Comparison of ENCODE assay signal across 17 mouse cellular contexts in genomic region chr8:95272871-95273270, GRCm38 (mm10). TPM values are rescaled to one million over a fixed set of nuclear protein-coding genes. Genes with fewer than 3 reads are reported as not detected.
DNase-seq lines count a peak whose midpoint lies in the region; ATAC-seq and TF ChIP-seq lines count a peak whose summit lies in the region.
"Had no signal": no experiment of that assay in that cellular context is flagged by ENCODE, and none has a peak within 500 bp of the region (broad histone marks: within the 10 kb centered on the region; RNA-seq: fewer than 3 reads in every experiment).

No protein-coding gene starts in this region.

- H3K4me2 ChIP-seq in midbrain, postnatal 0 days (ENCODE audit: low read depth, low read length, poor library complexity, severe bottlenecking) = no peak overlapping the region
- H3K4me2 ChIP-seq in midbrain, embryonic 15.5 days = no peak overlapping the region
- H3K4me2 ChIP-seq: embryonic facial prominence, embryonic 15.5 days; neural tube, embryonic 13.5 days; stomach, embryonic 15.5 days had no signal

- no peak for TF ChIP-seq CTCF in midbrain, postnatal 0 days (IDR thresholded peaks at IDR 0.05)

- H3K4me1 ChIP-seq in midbrain, postnatal 0 days (ENCODE audit: insufficient read depth, low read length) = no peaks in the 10 kb centered on the region
- H3K4me1 ChIP-seq in midbrain, embryonic 15.5 days = no peaks in the 10 kb centered on the region
- H3K4me1 ChIP-seq: embryonic facial prominence, embryonic 15.5 days; neural tube, embryonic 13.5 days; stomach, embryonic 15.5 days had no signal

- H3K27me3 ChIP-seq in midbrain, postnatal 0 days (ENCODE audit: insufficient read depth, low read length) = no peaks in the 10 kb centered on the region
- H3K27me3 ChIP-seq in midbrain, embryonic 15.5 days (replicated peaks) = no peaks in the 10 kb centered on the region
- H3K27me3 ChIP-seq: embryonic facial prominence, embryonic 15.5 days; neural tube, embryonic 13.5 days; stomach, embryonic 15.5 days had no signal

- no peak for ATAC-seq in midbrain, postnatal 0 days (ENCODE audit: low FRiP score)
- no peak for ATAC-seq in midbrain, embryonic 15.5 days (replicated peaks)
- ATAC-seq in cerebellum, adult (ENCODE audit: insufficient number of reproducible peaks, low FRiP score, low TSS enrichment) = no peak
- ATAC-seq: intestine, embryonic 16.5 days had no signal

- H3K9me3 ChIP-seq in midbrain, postnatal 0 days (ENCODE audit: low read length) = no peaks in the 10 kb centered on the region
- H3K9me3 ChIP-seq in midbrain, embryonic 15.5 days = no peaks in the 10 kb centered on the region
- H3K9me3 ChIP-seq: embryonic facial prominence, embryonic 15.5 days; neural tube, embryonic 13.5 days; stomach, embryonic 15.5 days had no signal

- intact Hi-C loops in heart, postnatal 10 days (cut with DNase I) = no loop called here

- no peak overlapping the region for H3K27ac ChIP-seq in midbrain, postnatal 0 days (ENCODE audit: low read depth, low read length)
- H3K27ac ChIP-seq in midbrain, embryonic 15.5 days = no peak overlapping the region
- H3K27ac ChIP-seq: embryonic facial prominence, embryonic 15.5 days; neural tube, embryonic 13.5 days; stomach, embryonic 15.5 days had no signal

- H3K36me3 ChIP-seq in midbrain, postnatal 0 days (ENCODE audit: insufficient read depth, low read length) = no peaks in the 10 kb centered on the region
- H3K36me3 ChIP-seq in midbrain, embryonic 15.5 days (replicated peaks) = no peaks in the 10 kb centered on the region
- H3K36me3 ChIP-seq: embryonic facial prominence, embryonic 15.5 days; neural tube, embryonic 13.5 days; stomach, embryonic 15.5 days had no signal

- DNase-seq in heart, postnatal 10 days = peak; percentile 58 to 61
- DNase-seq in heart, adult 11 months = no peak
- DNase-seq in midbrain, postnatal 0 days (ENCODE audit: low spot score) = peak; percentile 35
- DNase-seq in adrenal gland, postnatal 36 days = peak; percentile 47 to 51
- DNase-seq in lung, postnatal 4 days = peak; percentile 54 to 77
- no peak for DNase-seq in left cerebral cortex, adult 8-10 months (ENCODE audit: low spot score in 2 of 2)
- DNase-seq: cerebellum, adult 9-11 months; right cerebral cortex, postnatal 25 days had no signal

- H3K4me3 ChIP-seq in midbrain, postnatal 0 days (ENCODE audit: low read depth, low read length) = no peak overlapping the region
- H3K4me3 ChIP-seq in midbrain, embryonic 15.5 days = no peak overlapping the region
- H3K4me3 ChIP-seq: embryonic facial prominence, embryonic 15.5 days; neural tube, embryonic 13.5 days; stomach, embryonic 15.5 days had no signal

- no peak overlapping the region for H3K9ac ChIP-seq in midbrain, postnatal 0 days (replicated peaks; ENCODE audit: low read length, poor library complexity, severe bottlenecking)
- no peak overlapping the region for H3K9ac ChIP-seq in midbrain, embryonic 15.5 days
- H3K9ac ChIP-seq: embryonic facial prominence, embryonic 15.5 days; neural tube, embryonic 13.5 days; stomach, embryonic 15.5 days had no signal

- 29% methylated on average over 2 of the region's 2 CpGs for WGBS in midbrain, postnatal 0 days
- WGBS in midbrain, embryonic 15.5 days = 40% methylated on average over 2 of the region's 2 CpGs

RNA-seq across cellular contexts. Expression of gene Cngb1, which starts 33.5 kb away (rescaled TPM):
- 1 to 10 TPM; 1.5 to 3.2 TPM for total RNA-seq in heart, postnatal 10 days (2021)
- total RNA-seq in midbrain, postnatal 0 days (2014; rRNA removed) = 0.38 and 0.76 TPM in 2 replicates
- 0.54 and 0.79 TPM in 2 replicates for polyA plus RNA-seq in midbrain, postnatal 0 days (2015; fragmentation: Nextera tagmentation; extraction: Ambion mirVana)
- polyA plus RNA-seq in midbrain, embryonic 15.5 days (2015; fragmentation: Nextera tagmentation; extraction: Ambion mirVana) = 0.57 and 0.58 TPM in 2 replicates
- under 1 TPM; 0.23 to 0.86 TPM for total RNA-seq in adrenal gland, postnatal 36 days (2021)
- under 1 TPM; 0.25 to 0.53 (median 0.49) TPM for total RNA-seq in left cerebral cortex, adult 8-10 months (2022)

RNA-seq across cellular contexts. Expression of gene Tepp, which starts 37.5 kb away (rescaled TPM):
- total RNA-seq in heart, postnatal 10 days (2021) = not detected
- total RNA-seq in midbrain, postnatal 0 days (2014; rRNA removed) = 0.77 and 1.1 TPM in 2 replicates
- 2.5 and 3.7 TPM in 2 replicates for polyA plus RNA-seq in midbrain, postnatal 0 days (2015; fragmentation: Nextera tagmentation; extraction: Ambion mirVana)
- polyA plus RNA-seq in midbrain, embryonic 15.5 days (2015; fragmentation: Nextera tagmentation; extraction: Ambion mirVana) = 1.8 and 2.2 TPM in 2 replicates
- under 1 TPM in 1 of 2 experiments, not detected in 1; 0.82 TPM for total RNA-seq in adrenal gland, postnatal 36 days (2021)
- total RNA-seq in left cerebral cortex, adult 8-10 months (2022) = not detected
- total RNA-seq: liver, adult 2 months; megakaryocyte, adult 5-6 weeks had no signal
- polyA plus RNA-seq: heart, embryonic 14.5 days; intestine, embryonic 16.5 days; liver, adult 2 months had no signal

RNA-seq across cellular contexts. Expression of gene Zfp319, which starts 58.9 kb away (rescaled TPM):
- 10 to 100 TPM; 12.2 to 13.9 TPM for total RNA-seq in heart, postnatal 10 days (2021)
- 20.1 and 21.4 TPM in 2 replicates for total RNA-seq in midbrain, postnatal 0 days (2014; rRNA removed)
- 11.2 and 11.7 TPM in 2 replicates for polyA plus RNA-seq in midbrain, postnatal 0 days (2015; fragmentation: Nextera tagmentation; extraction: Ambion mirVana)
- 19.0 and 19.1 TPM in 2 replicates for polyA plus RNA-seq in midbrain, embryonic 15.5 days (2015; fragmentation: Nextera tagmentation; extraction: Ambion mirVana)
- total RNA-seq in adrenal gland, postnatal 36 days (2021) = 10 to 100 TPM in 1 of 2 experiments, 1 to 10 TPM in 1; 9.2 to 10.8 TPM
- total RNA-seq in left cerebral cortex, adult 8-10 months (2022) = 10 to 100 TPM; 14.7 to 16.3 (median 15.3) TPM

RNA-seq across cellular contexts. Expression of gene Usb1, which starts 59.2 kb away (rescaled TPM):
- total RNA-seq in heart, postnatal 10 days (2021) = 10 to 100 TPM; 17.2 to 23.9 TPM
- total RNA-seq in midbrain, postnatal 0 days (2014; rRNA removed) = 65.8 and 87.0 TPM in 2 replicates
- polyA plus RNA-seq in midbrain, postnatal 0 days (2015; fragmentation: Nextera tagmentation; extraction: Ambion mirVana) = 28.9 and 30.1 TPM in 2 replicates
- 37.4 and 38.4 TPM in 2 replicates for polyA plus RNA-seq in midbrain, embryonic 15.5 days (2015; fragmentation: Nextera tagmentation; extraction: Ambion mirVana)
- 10 to 100 TPM; 18.4 to 18.8 TPM for total RNA-seq in adrenal gland, postnatal 36 days (2021)
- total RNA-seq in left cerebral cortex, adult 8-10 months (2022) = 10 to 100 TPM; 11.4 to 13.8 (median 12.2) TPM

Comparison
In these comparisons a context has a peak if more than half of its experiments do, and no peak if none do; other contexts are left out.
1. DNase-seq: peak in heart, postnatal 10 days (2 of 2), midbrain, postnatal 0 days (single experiment), adrenal gland, postnatal 36 days (2 of 2) and lung, postnatal 4 days (2 of 2); none in heart, adult 11 months (single experiment) and left cerebral cortex, adult 8-10 months (0 of 2).